Mouse (Mus musculus) forebrain, embryonic 10.5 days (tissue): ENCODE results near the gene Cnot1. TPM values are rescaled to one million over a fixed set of nuclear protein-coding genes. Genes with fewer than 3 reads are reported as not detected.
"Not testable (repeated sequence)": the region's sequence is repeated elsewhere in the genome, so short reads cannot be mapped to it uniquely, and the experiment has no call there.

Experiments
- DNase-seq: peaks from one replicate; pipeline ENCODE4 v3.0.0-alpha.2; 2017; ENCODE audit warnings: low spot score; ENCODE audit errors: extremely low spot score
- H3K27ac ChIP-seq: fragments of 300-500 bp; sonication (generic); 2 replicates; pipeline ENCODE4 v1.5.1; 2016; ENCODE audit warnings: mild to moderate bottlenecking
- H3K27me3 ChIP-seq: fragments of 300-500 bp; sonication (generic); 2 replicates; pipeline ENCODE4 v1.6.1; 2016; ENCODE audit warnings: mild to moderate bottlenecking; ENCODE audit not compliant: poor library complexity, severe bottlenecking
- H3K36me3 ChIP-seq: fragments of 300-500 bp; sonication (generic); replicated peaks from 2 replicates; pipeline ENCODE4 v1.6.1; 2016; ENCODE audit warnings: mild to moderate bottlenecking, moderate library complexity
- H3K4me1 ChIP-seq: fragments of 300-500 bp; sonication (generic); 2 replicates; pipeline ENCODE4 v1.6.1; 2016
- H3K4me3 ChIP-seq: fragments of 300-500 bp; sonication (generic); 2 replicates; pipeline ENCODE4 v1.5.1; 2016; ENCODE audit warnings: mild to moderate bottlenecking, moderate library complexity
- H3K9me3 ChIP-seq: fragments of 300-500 bp; sonication (generic); 2 replicates; pipeline ENCODE4 v1.6.1; 2016; ENCODE audit warnings: mild to moderate bottlenecking, moderate library complexity
- WGBS: fragments of 180-500 bp; shearing (Covaris S2); methylation state at CpG from one replicate; pipeline ENCODE4 v1.1.7; 2016; 5-methylcytosine and 5-hydroxymethylcytosine counted together
- polyA plus RNA-seq: library from polyadenylated mRNA; unstranded; fragments of >200 nt; fragmentation: Nextera tagmentation; extraction: Ambion mirVana; gene quantifications from 2 replicates; pipeline ENCODE4 v1.2.1, GENCODE M21; 2016

Cnot1 gene
- polyA plus RNA-seq, 1 experiment from 2014 or later = 122 TPM

- Histone ChIP-seq H3K36me3 (peaks cover 26% of the 10 kb centered on the region), H3K27ac (no peak overlapping the region), H3K4me1 (peaks cover 16% of the 10 kb centered on the region), H3K27me3 (no peaks in the 10 kb centered on the region), H3K9me3 (no peaks in the 10 kb centered on the region), H3K4me3 (no peak overlapping the region)
- 75% methylated on average over 4 of the region's 4 CpGs for WGBS
- DNase-seq = no peak
These were observed 28.6 kb upstream of the Cnot1 start for GRCm38 (mm10) chr8:95835891-95836290.

GRCm38 (mm10) chr8:95833435-95833984, 26.2 kb upstream of the Cnot1 start:
- peak overlapping the region; percentile 74 for H3K27ac ChIP-seq
- WGBS = under 1% methylated on average over 16 of the region's 16 CpGs
- H3K27me3 ChIP-seq = no peaks in the 10 kb centered on the region
- no peaks in the 10 kb centered on the region for H3K9me3 ChIP-seq
- H3K36me3 ChIP-seq = peaks cover 8% of the 10 kb centered on the region
- H3K4me1 ChIP-seq = peaks cover 16% of the 10 kb centered on the region
- peak overlapping the region; percentile 46 for H3K4me3 ChIP-seq
- DNase-seq = peak; percentile 70

- 16% methylated on average over 16 of the region's 16 CpGs for WGBS
- peak overlapping the region; percentile 46 for H3K4me3 ChIP-seq
- H3K36me3 ChIP-seq = peaks cover 8% of the 10 kb centered on the region
- H3K27me3 ChIP-seq = no peaks in the 10 kb centered on the region
- peak; percentile 82 for DNase-seq
- no peaks in the 10 kb centered on the region for H3K9me3 ChIP-seq
- H3K27ac ChIP-seq = peak overlapping the region; percentile 74
- peaks cover 16% of the 10 kb centered on the region for H3K4me1 ChIP-seq
These were observed 25.6 kb upstream of the Cnot1 start for GRCm38 (mm10) chr8:95832603-95833434.

- WGBS = 75% methylated on average over 3 of the region's 3 CpGs
- DNase-seq = no peak
- no peak overlapping the region for H3K27ac ChIP-seq
- peaks cover 16% of the 10 kb centered on the region for H3K4me1 ChIP-seq
- no peaks in the 10 kb centered on the region for H3K27me3 ChIP-seq
- H3K4me3 ChIP-seq = no peak overlapping the region
- no peaks in the 10 kb centered on the region for H3K36me3 ChIP-seq
- no peaks in the 10 kb centered on the region for H3K9me3 ChIP-seq
These were observed 22.9 kb upstream of the Cnot1 start for GRCm38 (mm10) chr8:95830144-95830543.

GRCm38 (mm10) chr8:95825162-95825561, 17.9 kb upstream of the Cnot1 start, which contains the start of gene Sap18b:
Sap18b (plus strand) TSS chr8:95825346.
- not testable (repeated sequence) for H3K4me3 ChIP-seq, DNase-seq

GRCm38 (mm10) chr8:95822699-95823098, 15.4 kb upstream of the Cnot1 start:
- H3K9me3 ChIP-seq = no peaks in the 10 kb centered on the region
- no peaks in the 10 kb centered on the region for H3K27me3 ChIP-seq
- WGBS = 87% methylated on average over 3 of the region's 3 CpGs
- no peak overlapping the region for H3K4me3 ChIP-seq
- H3K36me3 ChIP-seq = no peaks in the 10 kb centered on the region
- H3K27ac ChIP-seq = no peak overlapping the region
- 0 out of 2 replicates have a peak, but pooled peaks cover 3% of the 10 kb centered on the region for H3K4me1 ChIP-seq
- DNase-seq = no peak

More at GRCm38 (mm10) chr8:95825162-95825561, 17.9 kb upstream of the Cnot1 start, which contains the start of gene Sap18b:
- not testable (repeated sequence) for H3K9me3 ChIP-seq, H3K27me3 ChIP-seq, H3K4me1 ChIP-seq, H3K27ac ChIP-seq, H3K36me3 ChIP-seq
- WGBS = 68% methylated on average over 25 of the region's 25 CpGs

- Histone ChIP-seq H3K27me3 (no peaks in the 10 kb centered on the region), H3K4me3 (no peak overlapping the region), H3K4me1 (0 out of 2 replicates have a peak, but pooled peaks cover 6% of the 10 kb centered on the region), H3K36me3 (no peaks in the 10 kb centered on the region), H3K9me3 (no peaks in the 10 kb centered on the region), H3K27ac (no peak overlapping the region)
- 84% methylated on average over 5 of the region's 5 CpGs for WGBS
- DNase-seq = no peak
These were observed 14.8 kb upstream of the Cnot1 start for GRCm38 (mm10) chr8:95822096-95822495.

- WGBS = 95% methylated on average over 6 of the region's 6 CpGs
- H3K9me3 ChIP-seq = no peaks in the 10 kb centered on the region
- no peak overlapping the region for H3K4me3 ChIP-seq
- no peaks in the 10 kb centered on the region for H3K27me3 ChIP-seq
- H3K4me1 ChIP-seq = peaks cover 13% of the 10 kb centered on the region; the same call in 1 of the 2 replicates
- H3K27ac ChIP-seq = no peak overlapping the region
- H3K36me3 ChIP-seq = no peaks in the 10 kb centered on the region
- DNase-seq = no peak
These were observed 14.0 kb upstream of the Cnot1 start for GRCm38 (mm10) chr8:95821266-95821665.

- Histone ChIP-seq H3K27me3 (no peaks in the 10 kb centered on the region), H3K9me3 (no peaks in the 10 kb centered on the region), H3K36me3 (no peaks in the 10 kb centered on the region), H3K27ac (no peak overlapping the region), H3K4me3 (no peak overlapping the region), H3K4me1 (peaks cover 16% of the 10 kb centered on the region; the same call in 1 of the 2 replicates)
- DNase-seq = no peak
- WGBS = 44% methylated on average over 1 of the region's 1 CpGs
These were observed 10.9 kb upstream of the Cnot1 start for GRCm38 (mm10) chr8:95818211-95818610.

GRCm38 (mm10) chr8:95817597-95817996, 10.3 kb upstream of the Cnot1 start:
- peaks cover 16% of the 10 kb centered on the region; the same call in 1 of the 2 replicates for H3K4me1 ChIP-seq
- no peak for DNase-seq
- no peak overlapping the region for H3K4me3 ChIP-seq
- WGBS = 59% methylated on average over 3 of the region's 3 CpGs
- H3K27me3 ChIP-seq = no peaks in the 10 kb centered on the region
- H3K27ac ChIP-seq = no peak overlapping the region
- H3K36me3 ChIP-seq = no peaks in the 10 kb centered on the region
- no peaks in the 10 kb centered on the region for H3K9me3 ChIP-seq

GRCm38 (mm10) chr8:95816044-95816708, 8.9 kb upstream of the Cnot1 start:
- DNase-seq = no peak
- Histone ChIP-seq H3K27ac (no peak overlapping the region), H3K36me3 (no peaks in the 10 kb centered on the region), H3K27me3 (no peaks in the 10 kb centered on the region), H3K9me3 (no peaks in the 10 kb centered on the region), H3K4me1 (peaks cover 16% of the 10 kb centered on the region; the same call in 1 of the 2 replicates), H3K4me3 (no peak overlapping the region)
- 50% methylated on average over 6 of the region's 6 CpGs for WGBS

GRCm38 (mm10) chr8:95810184-95810591, 2.9 kb upstream of the Cnot1 start:
- WGBS = 71% methylated on average over 3 of the region's 3 CpGs
- H3K36me3 ChIP-seq = peaks cover 8% of the 10 kb centered on the region
- peaks cover 16% of the 10 kb centered on the region for H3K4me1 ChIP-seq
- no peak for DNase-seq
- no peak overlapping the region for H3K4me3 ChIP-seq
- H3K27me3 ChIP-seq = no peaks in the 10 kb centered on the region
- H3K9me3 ChIP-seq = no peaks in the 10 kb centered on the region
- no peak overlapping the region for H3K27ac ChIP-seq
